Mouse (Mus musculus): ENCODE measurements around the gene Sertad2.
A peak's percentile ranks its signal among the peaks of the same experiment; 100 is the strongest.

Gene Sertad2

GRCm38 (mm10) chr11:20542739-20543452 is at the start of gene Sertad2:
Gene Sertad2, plus strand, starts transcription at chr11:20543253.
- DNase-seq (ENCODE audit: low spot score) = peak; percentile 99

DNA sequence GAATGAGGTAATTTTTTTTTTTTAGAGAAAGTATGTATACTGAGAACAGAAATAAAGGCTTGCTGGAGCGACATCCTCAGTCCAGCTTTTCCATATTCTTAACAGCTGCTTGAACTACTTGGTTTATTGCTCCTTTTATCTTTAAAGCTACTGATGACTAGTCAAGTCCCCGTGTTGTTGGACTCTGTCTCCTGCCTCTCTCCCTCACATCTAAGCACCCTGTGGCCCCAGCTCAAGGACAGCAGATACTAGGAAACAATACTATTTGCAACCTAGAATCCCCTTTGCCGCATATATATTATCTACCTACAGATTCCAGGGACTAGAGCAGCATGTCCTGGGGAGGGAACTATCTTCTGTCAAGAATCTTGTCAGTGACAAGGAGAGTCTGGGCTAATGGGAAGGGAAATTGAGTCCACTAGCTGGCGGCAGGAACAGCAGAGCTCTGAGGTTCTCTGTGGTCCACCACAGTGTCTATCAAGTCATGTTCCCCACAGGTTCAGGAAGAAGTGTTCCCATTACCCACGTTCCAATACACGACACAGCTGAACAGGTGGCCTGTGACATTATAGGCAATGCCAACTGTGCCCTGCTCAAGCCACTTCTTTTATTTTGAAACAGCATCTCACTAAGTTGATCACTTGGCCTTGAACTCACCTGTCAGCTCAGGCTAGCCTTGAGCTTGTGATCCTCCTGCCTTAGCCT is 49.0 kb upstream of the Sertad2 start:
- DNase-seq (ENCODE audit: low spot score) = no peak

DNA sequence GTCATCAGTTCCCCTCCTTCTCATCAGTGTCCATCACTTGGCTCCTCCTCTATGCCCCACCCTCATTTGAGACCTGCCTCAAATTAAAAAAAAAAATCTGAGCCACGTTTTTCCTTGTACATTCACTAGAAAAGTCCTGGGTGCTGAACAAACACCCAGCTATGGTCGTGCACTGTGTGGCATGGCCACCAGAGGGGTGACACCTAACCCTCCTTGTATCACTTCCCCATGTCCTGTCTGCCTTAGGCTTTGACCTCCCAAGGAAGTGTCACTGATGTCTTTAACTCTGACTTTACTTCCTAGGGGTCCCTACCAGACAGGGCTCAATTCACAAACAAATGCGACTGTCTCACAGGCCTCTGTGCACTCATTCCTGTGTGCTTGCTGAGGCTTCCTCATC is 42.5 kb upstream of the Sertad2 start:
- no peak for DNase-seq (ENCODE audit: low spot score)

- no peak for DNase-seq (ENCODE audit: low spot score)
Measured at GRCm38 (mm10) chr11:20501160-20501955, 41.7 kb upstream of the Sertad2 start.

DNA sequence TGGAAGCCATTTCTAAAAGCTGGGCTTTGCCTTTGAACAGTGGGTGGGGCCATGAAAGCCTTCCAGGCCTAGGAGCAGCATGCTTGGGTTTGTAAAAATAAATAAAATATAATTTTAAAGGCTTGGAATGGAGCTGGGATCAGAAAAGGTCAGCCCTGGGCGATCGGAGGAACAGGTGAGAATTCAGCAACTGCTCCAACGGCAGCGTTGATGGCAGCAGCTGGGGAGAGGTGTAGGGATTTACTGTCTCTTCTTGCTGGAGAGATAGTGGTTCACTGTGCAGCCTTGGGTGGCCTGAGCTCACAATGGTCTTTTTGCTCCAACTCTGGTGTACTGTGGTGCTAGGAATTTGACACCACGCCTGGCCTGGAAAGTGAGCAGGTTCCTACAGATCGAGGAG is 29.5 kb upstream of the Sertad2 start:
- DNase-seq (ENCODE audit: low spot score) = no peak

DNA sequence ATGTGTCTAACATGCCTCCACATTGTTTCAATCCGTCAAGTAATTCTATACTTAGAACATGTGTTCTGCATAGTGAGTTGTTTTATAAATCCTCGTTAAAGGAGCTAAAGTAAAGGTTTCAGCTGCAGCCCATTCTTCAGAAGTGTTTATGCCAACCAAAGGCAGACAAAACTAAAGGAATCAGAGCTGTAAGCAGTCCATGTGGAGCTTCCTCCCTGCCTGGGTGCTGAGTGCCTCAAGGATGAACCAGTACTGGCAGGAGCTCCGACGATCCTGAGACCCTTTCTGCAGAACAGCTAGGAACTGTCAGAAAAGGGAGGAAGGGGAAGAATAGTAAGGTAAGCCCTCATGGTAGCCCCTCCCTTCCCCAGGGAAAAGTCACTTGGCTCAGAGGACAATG is 28.3 kb upstream of the Sertad2 start:
- DNase-seq (ENCODE audit: low spot score) = no peak

GRCm38 (mm10) chr11:20521321-20521720 is 21.7 kb upstream of the Sertad2 start:
- no peak for DNase-seq (ENCODE audit: low spot score)

DNA sequence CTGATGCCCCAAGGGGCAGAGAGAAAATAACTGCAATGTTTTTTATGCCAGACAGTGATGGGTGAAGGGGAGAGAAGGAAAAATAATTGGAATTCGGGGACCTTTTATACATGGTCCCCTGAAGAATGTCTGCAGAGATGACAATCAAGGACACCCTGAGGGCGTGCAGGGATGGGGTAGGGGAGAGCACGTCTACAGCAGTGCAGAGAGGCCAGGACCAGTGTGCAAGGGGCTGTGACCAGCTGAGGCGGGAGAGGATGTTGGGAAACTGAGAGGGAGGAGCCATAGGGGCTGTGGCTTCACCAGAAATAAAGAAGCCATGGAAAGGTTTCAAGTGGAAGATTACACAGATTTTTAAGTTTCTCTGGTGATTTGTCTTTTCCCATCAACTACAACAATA is 20.3 kb upstream of the Sertad2 start:
- DNase-seq (ENCODE audit: low spot score) = no peak

DNA sequence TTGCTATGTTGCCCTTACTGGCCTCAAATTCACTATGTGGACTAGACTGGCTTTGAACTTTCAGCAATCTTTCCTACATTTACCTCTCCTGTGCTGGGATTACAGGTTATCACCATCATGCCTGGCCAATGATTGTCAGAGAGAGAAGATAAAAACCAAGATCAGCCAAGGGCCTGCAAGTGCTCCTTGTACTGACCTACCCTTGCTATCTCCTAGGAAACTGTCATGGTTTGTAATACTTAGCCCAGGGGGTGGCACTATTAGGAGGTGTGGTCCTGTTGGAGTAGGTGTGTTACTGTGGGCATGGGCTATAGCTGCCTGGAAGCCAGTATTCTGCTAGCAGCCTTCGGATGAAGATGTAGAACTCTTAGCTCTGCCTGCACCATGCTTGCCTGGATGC is 18.6 kb upstream of the Sertad2 start:
- no peak for DNase-seq (ENCODE audit: low spot score)

DNA sequence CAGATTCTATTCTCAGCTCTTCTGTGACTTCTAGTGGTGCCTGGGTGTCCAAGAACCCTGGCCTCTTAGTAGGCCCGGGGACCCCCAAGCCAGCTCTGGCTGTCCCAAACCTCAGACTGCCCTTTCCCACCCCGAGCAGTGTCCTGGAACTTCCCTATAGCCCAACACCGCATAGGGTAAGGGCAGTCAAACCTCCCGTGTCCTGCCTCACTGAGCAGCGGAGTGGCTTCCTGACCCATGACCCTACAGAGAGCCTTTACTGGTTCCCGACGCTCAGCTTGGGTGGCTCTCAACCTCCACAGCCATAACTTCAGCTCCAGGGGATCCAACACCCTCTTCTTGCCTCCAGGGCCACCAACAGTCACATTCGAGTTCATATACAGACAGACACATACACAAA is 17.1 kb upstream of the Sertad2 start:
- no peak for DNase-seq (ENCODE audit: low spot score)

- DNase-seq (ENCODE audit: low spot score) = no peak
Measured at GRCm38 (mm10) chr11:20527901-20528300, 15.2 kb upstream of the Sertad2 start.

DNA sequence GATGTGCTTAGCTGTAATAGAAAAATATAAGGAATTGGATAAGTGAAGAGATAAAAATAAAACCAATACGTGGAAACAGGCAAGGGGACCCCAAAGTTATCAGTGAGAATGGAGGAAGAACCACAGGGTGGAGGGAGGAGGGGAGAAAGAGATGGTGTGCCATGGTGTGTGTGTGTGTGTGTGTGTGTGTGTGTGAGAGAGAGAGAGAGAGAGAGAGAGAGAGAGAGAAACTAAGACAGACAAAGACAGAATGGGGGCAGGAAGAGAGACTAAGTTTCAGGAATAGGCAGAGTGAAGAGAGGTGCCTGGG is 11.4 kb upstream of the Sertad2 start:
- no peak for DNase-seq (ENCODE audit: low spot score)

GRCm38 (mm10) chr11:20531992-20532881 is 10.8 kb upstream of the Sertad2 start:
- DNase-seq (ENCODE audit: low spot score) = no peak

DNA sequence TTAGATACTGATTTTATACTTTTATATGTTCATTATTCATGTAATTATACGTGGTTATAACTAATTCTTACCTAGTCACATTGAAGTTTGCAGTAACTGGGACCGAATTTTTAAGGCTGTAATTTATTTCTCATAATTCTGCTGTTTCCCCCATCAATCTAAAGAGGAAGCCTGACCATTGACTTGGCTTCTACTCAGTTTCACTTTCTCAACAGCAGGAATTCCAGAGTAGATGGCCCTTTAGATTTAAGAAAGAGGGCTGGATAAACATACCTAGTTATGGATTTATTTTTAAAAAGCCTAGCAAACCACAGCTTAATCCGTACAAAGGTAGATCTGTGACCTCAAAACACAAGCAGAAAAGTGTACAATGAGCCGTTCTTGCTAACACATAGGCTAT is 9.8 kb upstream of the Sertad2 start:
- no peak for DNase-seq (ENCODE audit: low spot score)

DNA sequence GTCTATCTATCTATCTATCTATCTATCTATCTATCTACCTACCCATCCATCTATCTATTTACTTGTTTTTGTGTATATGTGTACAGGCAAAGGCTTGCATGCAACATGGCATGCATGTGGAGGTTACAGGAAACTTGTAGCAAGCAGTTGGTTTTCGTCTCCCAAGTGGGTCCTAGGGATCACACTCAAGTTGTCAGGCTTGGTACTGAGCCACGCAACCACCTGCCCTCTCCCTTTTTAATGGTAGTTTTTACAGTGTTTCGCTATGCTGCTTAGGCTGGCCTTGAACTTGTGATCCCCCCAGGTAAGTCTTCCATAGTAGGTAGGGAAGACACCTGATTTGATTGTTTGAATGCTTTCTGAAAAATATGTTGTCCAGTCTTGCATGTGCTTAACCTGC is 5.8 kb upstream of the Sertad2 start:
- no peak for DNase-seq (ENCODE audit: low spot score)

DNA sequence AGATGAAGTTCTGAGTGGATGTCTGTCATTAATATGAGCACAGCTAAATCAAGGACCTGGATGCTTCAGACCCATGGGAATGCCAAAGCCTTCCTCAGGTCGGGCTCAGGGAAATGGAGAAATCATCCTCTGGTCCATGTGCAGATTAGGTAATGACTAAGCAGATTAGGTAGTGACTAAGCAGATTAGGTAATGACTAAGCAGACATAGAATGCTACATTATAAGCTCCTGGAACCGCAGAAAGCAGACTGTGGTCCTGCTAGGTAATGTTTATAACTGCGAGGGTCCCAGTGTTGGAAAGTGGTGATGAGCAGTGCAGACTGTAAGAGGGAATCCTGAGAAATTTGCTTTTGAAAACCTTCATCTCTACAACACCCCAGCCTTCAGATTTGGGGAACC is 4.6 kb upstream of the Sertad2 start:
- DNase-seq (ENCODE audit: low spot score) = no peak

DNA sequence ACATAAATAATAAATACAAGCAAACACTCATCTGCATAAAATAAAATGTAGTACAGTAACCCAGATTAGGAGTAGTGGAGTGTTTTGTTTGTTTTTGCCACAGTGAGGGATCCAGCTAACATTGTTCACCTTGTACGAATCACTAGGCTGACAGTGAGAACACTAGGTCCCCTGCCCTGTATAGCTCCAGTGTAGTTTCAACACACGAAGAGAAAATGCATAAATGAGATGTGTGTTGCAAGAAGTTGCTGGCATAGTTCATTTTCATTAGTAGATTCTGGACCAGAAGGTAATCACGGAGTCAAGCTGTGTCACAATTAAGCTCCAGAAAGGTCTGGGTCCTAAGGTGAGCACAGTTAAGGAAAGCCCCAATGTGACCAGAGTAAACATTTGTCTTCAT is 1.8 kb upstream of the Sertad2 start:
- DNase-seq (ENCODE audit: low spot score) = no peak

DNA sequence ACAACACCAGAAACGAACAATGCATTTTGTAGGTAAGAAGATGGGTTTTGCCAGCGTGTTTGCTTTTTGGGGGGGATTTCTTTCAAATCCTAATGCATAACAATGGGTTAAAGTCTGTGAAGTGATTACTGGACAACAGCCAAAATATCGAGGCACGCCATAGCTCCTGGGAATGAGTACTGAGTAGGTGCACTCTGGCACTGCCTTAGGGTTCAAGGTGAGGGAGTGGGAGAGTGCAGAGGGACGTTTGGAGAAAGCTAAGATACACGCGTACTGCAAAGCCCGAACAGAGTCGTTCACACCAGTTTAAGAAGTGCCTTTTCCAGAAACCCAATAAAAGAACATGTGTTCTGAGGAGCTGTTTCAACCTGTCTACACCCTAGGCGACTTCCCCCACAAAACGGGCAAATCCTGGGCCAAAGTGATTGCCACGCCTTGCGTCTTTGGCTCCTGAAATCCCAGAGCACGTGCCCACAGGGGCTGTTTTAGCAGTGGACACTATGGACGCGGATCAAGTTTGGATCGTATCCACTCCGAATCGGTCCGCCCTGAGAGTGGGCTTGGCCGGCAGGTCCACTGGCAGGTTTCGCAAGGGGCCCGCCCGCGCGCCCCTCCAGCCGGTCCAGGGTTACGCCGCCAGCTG is 937 bp upstream of the Sertad2 start:
- DNase-seq (ENCODE audit: low spot score) = no peak

GRCm38 (mm10) chr11:20543453-20544120 is 534 bp downstream of the Sertad2 start:
- peak; percentile 16 for DNase-seq (ENCODE audit: low spot score)

GRCm38 (mm10) chr11:20544376-20544775 is 1.3 kb downstream of the Sertad2 start:
- DNase-seq (ENCODE audit: low spot score) = no peak

Data from urinary bladder, postnatal 10 days (tissue).